Mouse (Mus musculus) thymus, postnatal 36 days (tissue): ENCODE measurements around the gene Kat7.

Source experiments
- DNase-seq, 2 experiments: peaks; one replicate each; pipeline ENCODE4 v3.0.0; 2022; ENCODE audit warnings: mixed read lengths in 2 of 2

The Kat7 gene

DNA sequence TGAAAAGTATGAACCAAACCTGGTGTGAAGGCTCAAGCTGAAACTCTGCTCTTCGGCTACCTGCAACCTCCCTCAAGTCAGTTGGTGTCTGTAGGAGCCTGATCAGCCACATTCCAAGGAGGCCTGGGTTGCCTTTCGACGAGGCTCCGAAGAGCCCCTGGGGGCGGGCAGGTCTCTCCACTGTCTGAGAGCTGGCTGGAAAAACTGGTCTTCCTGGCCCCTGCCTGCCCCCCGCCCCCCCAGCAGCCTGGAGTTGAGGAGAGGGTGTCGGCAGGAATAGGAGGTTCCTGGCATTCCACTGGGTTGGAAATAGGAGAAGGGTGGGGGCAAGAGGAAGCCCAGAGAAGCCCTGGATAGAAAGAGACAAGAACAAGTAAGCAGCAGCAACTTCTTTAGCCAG, 84.6 kb downstream of the Kat7 start:
- DNase-seq: no peak
